Mouse (Mus musculus) CH12.LX (cell line): ENCODE data around the gene Slc9a8.

Source experiments
- CTCF ChIP-seq, 2 experiments: IDR thresholded peaks in 1 of 2; conservative IDR thresholded peaks in 1 of 2; 2 replicates each; pipeline ENCODE4 v1.5.1; 2011 to 2012; ENCODE audit warnings: low read depth in 2 of 2, low read length in 2 of 2, improper control_type of control experiment in 1 of 2, inconsistent platforms in 1 of 2, mild to moderate bottlenecking in 1 of 2, moderate library complexity in 1 of 2
- MAZ ChIP-seq: IDR thresholded peaks from 2 replicates; pipeline ENCODE4 v1.6.1; 2012; ENCODE audit warnings: low read depth, mild to moderate bottlenecking, inconsistent platforms, low read length, improper control_type of control experiment, moderate library complexity
- MEF2A ChIP-seq: IDR thresholded peaks from 2 replicates; pipeline ENCODE4 v1.6.1; 2014; ENCODE audit warnings: low read depth, mild to moderate bottlenecking, inconsistent platforms, low read length, improper control_type of control experiment, borderline replicate concordance
- MXI1 ChIP-seq: IDR thresholded peaks from 2 replicates; pipeline ENCODE4 v1.6.1; 2011; ENCODE audit warnings: mild to moderate bottlenecking, low read depth, low read length, improper control_type of control experiment

- no peak for TF ChIP-seq MEF2A
- no peak for TF ChIP-seq CTCF (conservative IDR thresholded peaks at IDR 0.05 in 1 of 2, IDR thresholded peaks at IDR 0.05 in 1 of 2; ENCODE audit: low read depth in 2 of 2, low read length in 2 of 2)
- TF ChIP-seq MAZ = no peak
- no peak for TF ChIP-seq MXI1
Measured at GRCm38 (mm10) chr2:167467214-167467613, 45.7 kb downstream of the Slc9a8 start.
